Mouse (Mus musculus) cortical plate, adult 2 months (tissue): Measurements from ENCODE around the gene 3110082I17Rik. TPM values are rescaled to one million over a fixed set of nuclear protein-coding genes. Genes with fewer than 3 reads are reported as not detected.

Experiments used
- H3K27ac ChIP-seq: fragments of 200-500 bp; 2 replicates; pipeline ENCODE4 v1.5.1; 2012; ENCODE audit warnings: low read length, control low read depth, inconsistent platforms; ENCODE audit not compliant: insufficient read depth
- H3K4me1 ChIP-seq: fragments of 200-500 bp; 2 replicates; pipeline ENCODE4 v1.6.1; 2011; ENCODE audit warnings: low read length; ENCODE audit not compliant: control insufficient read depth, insufficient read depth
- H3K4me3 ChIP-seq: fragments of 200-500 bp; 2 replicates; pipeline ENCODE4 v1.5.1; 2011; ENCODE audit warnings: mild to moderate bottlenecking, low read length, control low read depth; ENCODE audit not compliant: insufficient read depth
- CTCF ChIP-seq: fragments of 200-500 bp; IDR thresholded peaks from 2 replicates; pipeline ENCODE4 v1.5.1; 2011; ENCODE audit warnings: mild to moderate bottlenecking, control low read depth, low read length; ENCODE audit not compliant: insufficient read depth; ENCODE audit errors: extremely low read depth
- POLR2A ChIP-seq: fragments of 200-500 bp; IDR thresholded peaks from 2 replicates; pipeline ENCODE4 v1.6.1; 2011; ENCODE audit warnings: mild to moderate bottlenecking, low read length, control low read depth; ENCODE audit not compliant: insufficient read depth; ENCODE audit errors: extremely low read depth
- polyA plus RNA-seq: library from polyadenylated mRNA; depleted of rRNA; stranded (reverse); fragments of >200 nt; gene quantifications from 2 replicates; pipeline ENCODE4 v1.2.3, GENCODE M21; 2012

Gene 3110082I17Rik
- polyA plus RNA-seq, 1 experiment, result 12.9 TPM

GRCm38 (mm10) chr5:139490131-139490530 lies 29.8 kb upstream of the 3110082I17Rik start:
- H3K4me3 ChIP-seq, result no peak overlapping the region
- no peaks in the 10 kb centered on the region for H3K4me1 ChIP-seq
- H3K27ac ChIP-seq, result no peak overlapping the region
- no peak for TF ChIP-seq POLR2A
- no peak for TF ChIP-seq CTCF

- peaks cover 2% of the 10 kb centered on the region; the same call in 1 of the 2 replicates for H3K4me1 ChIP-seq
Measured at GRCm38 (mm10) chr5:139484185-139484814, 24.0 kb upstream of the 3110082I17Rik start, which contains the start of gene Zfand2a. Gene Zfand2a (minus strand): TSS chr5:139484549.

GRCm38 (mm10) chr5:139483171-139483848 lies 23.0 kb upstream of the 3110082I17Rik start:
- Histone ChIP-seq H3K4me1 (peaks cover 2% of the 10 kb centered on the region; the same call in 1 of the 2 replicates), H3K4me3 (peak overlapping the region; percentile 87), H3K27ac (0 out of 2 replicates have a peak overlapping the region, but pooled peaks have one; percentile 0)
- TF ChIP-seq CTCF (no peak), POLR2A (no peak)

More at GRCm38 (mm10) chr5:139484185-139484814, 24.0 kb upstream of the 3110082I17Rik start, which contains the start of gene Zfand2a:
- H3K4me3 ChIP-seq, result peak within 1 kb of the TSS; percentile 87
- peak within 1 kb of the TSS; percentile 36; the same call in 1 of the 2 replicates for H3K27ac ChIP-seq
- TF ChIP-seq CTCF, result no peak
- TF ChIP-seq POLR2A, result peak; percentile 84

GRCm38 (mm10) chr5:139480406-139480805 lies 20.1 kb upstream of the 3110082I17Rik start:
- H3K4me3 ChIP-seq, result no peak overlapping the region
- TF ChIP-seq CTCF, result no peak
- TF ChIP-seq POLR2A, result no peak
- no peak overlapping the region for H3K27ac ChIP-seq
- peaks cover 2% of the 10 kb centered on the region; the same call in 1 of the 2 replicates for H3K4me1 ChIP-seq

GRCm38 (mm10) chr5:139479088-139479487 lies 18.8 kb upstream of the 3110082I17Rik start:
- H3K27ac ChIP-seq, result no peak overlapping the region
- no peak overlapping the region for H3K4me3 ChIP-seq
- peaks cover 2% of the 10 kb centered on the region; the same call in 1 of the 2 replicates for H3K4me1 ChIP-seq
- TF ChIP-seq CTCF (no peak), POLR2A (no peak)

- TF ChIP-seq CTCF, result peak; percentile 25; the same call in 1 of the 2 replicates
- TF ChIP-seq POLR2A, result no peak
- Histone ChIP-seq H3K4me3 (no peak overlapping the region), H3K4me1 (no peaks in the 10 kb centered on the region), H3K27ac (no peak overlapping the region)
Measured at GRCm38 (mm10) chr5:139474741-139475140, 14.4 kb upstream of the 3110082I17Rik start.

GRCm38 (mm10) chr5:139467998-139468397 lies 7.7 kb upstream of the 3110082I17Rik start:
- TF ChIP-seq POLR2A (no peak), CTCF (peak; percentile 85)
- no peaks in the 10 kb centered on the region for H3K4me1 ChIP-seq
- H3K4me3 ChIP-seq, result no peak overlapping the region
- H3K27ac ChIP-seq, result no peak overlapping the region

GRCm38 (mm10) chr5:139466801-139467200 lies 6.5 kb upstream of the 3110082I17Rik start:
- no peaks in the 10 kb centered on the region for H3K4me1 ChIP-seq
- no peak overlapping the region for H3K27ac ChIP-seq
- TF ChIP-seq CTCF (no peak), POLR2A (no peak)
- H3K4me3 ChIP-seq, result no peak overlapping the region

GRCm38 (mm10) chr5:139466373-139466772 lies 6.0 kb upstream of the 3110082I17Rik start:
- no peak overlapping the region for H3K27ac ChIP-seq
- TF ChIP-seq POLR2A, result no peak
- no peak for TF ChIP-seq CTCF
- no peaks in the 10 kb centered on the region for H3K4me1 ChIP-seq
- H3K4me3 ChIP-seq, result no peak overlapping the region

- H3K27ac ChIP-seq, result no peak overlapping the region
- no peak overlapping the region for H3K4me3 ChIP-seq
- TF ChIP-seq POLR2A (no peak), CTCF (no peak)
- no peaks in the 10 kb centered on the region for H3K4me1 ChIP-seq
Measured at GRCm38 (mm10) chr5:139464874-139465273, 4.5 kb upstream of the 3110082I17Rik start.
